Mouse (Mus musculus): ENCODE measurements at regions not wholly inside any gene's neighbourhood (a gene's known extent, or its start where the extent isn't known, plus 50 kb on each side); places are given as distances from the start of the nearest gene placed in this dataset.

DNA sequence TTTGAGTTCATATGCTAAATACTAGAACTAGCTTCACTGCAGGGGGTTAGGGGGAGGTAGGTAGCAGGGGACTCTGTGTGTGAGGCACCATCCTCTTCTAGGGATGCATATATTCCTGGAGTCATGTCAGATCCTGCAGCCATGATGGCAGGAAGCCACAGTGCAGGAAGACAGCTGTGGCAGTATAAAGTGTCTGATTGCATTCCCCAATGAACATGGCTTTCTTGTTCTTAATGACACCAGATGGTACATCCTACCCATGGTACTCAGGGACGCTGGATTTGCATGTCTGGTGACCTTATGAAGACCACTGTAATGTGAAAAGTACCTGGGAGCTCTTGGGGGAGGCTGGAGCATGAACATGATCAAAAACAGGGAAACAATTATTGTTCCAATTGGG is 1380.5 kb upstream of the Map3k7 start:
- Histone ChIP-seq H3K9ac (no peak overlapping the region), H3K4me3 (no peak overlapping the region), H3K9me3 (no peaks in the 10 kb centered on the region), H3K27me3 (no peaks in the 10 kb centered on the region), H3K36me3 (no peaks in the 10 kb centered on the region), H3K4me1 (replicated peaks) (no peaks in the 10 kb centered on the region), H3K27ac (replicated peaks) (no peak overlapping the region), H3K4me2 (no peak overlapping the region)
- 54% methylated on average over 1 of the region's 1 CpGs for WGBS
- ATAC-seq (ENCODE audit: low read depth) = peak; percentile 74

DNA sequence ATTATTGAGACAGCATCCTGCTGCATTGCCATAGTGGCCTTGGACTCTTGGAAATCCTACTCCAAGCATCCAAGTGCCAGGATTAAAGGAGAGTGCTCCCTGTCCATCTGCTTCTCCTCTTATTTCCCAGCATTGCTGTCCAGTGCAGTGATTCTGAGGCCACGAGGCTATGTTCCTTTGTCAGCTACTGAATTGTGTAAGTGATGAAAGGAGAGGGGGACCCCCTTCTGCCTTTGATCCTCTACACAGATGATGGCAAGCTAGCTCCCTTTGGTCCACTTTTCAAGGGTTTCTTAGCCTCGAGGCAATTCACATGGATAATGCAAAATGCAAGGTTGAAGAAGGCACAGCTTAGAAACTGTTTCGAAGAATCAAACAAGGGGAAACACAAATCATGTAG is 1355.0 kb upstream of the Map3k7 start:
- H3K27me3 ChIP-seq = no peaks in the 10 kb centered on the region
- no peak for ATAC-seq (ENCODE audit: low read depth)
- 21% methylated on average over 3 of the region's 3 CpGs for WGBS

DNA sequence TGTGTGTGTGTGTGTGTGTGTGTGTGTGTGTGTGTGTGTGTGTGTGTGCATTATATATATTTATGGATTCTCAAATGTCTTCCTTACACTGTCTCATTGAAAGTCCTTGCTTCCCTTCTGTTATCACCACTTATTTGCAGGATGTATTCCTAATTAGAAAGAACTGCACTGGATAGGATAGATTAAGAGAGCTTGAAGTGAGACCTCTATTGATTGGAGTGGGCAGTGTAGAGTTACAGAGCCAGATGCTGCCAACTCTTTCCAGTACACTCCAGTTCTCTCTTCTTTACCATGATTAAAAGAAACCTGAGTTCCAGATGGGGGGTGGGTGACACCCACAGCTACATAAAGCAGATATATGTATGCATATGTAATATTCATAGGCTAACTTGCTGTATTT is 1354.1 kb upstream of the Map3k7 start:
- no peaks in the 10 kb centered on the region for H3K4me1 ChIP-seq (replicated peaks)
- no peaks in the 10 kb centered on the region for H3K27me3 ChIP-seq
- H3K9ac ChIP-seq = no peak overlapping the region
- ATAC-seq (ENCODE audit: low read depth) = no peak
- H3K36me3 ChIP-seq = no peaks in the 10 kb centered on the region
- H3K4me3 ChIP-seq = no peak overlapping the region
- no peak overlapping the region for H3K4me2 ChIP-seq
- no peak overlapping the region for H3K27ac ChIP-seq (replicated peaks)
- H3K9me3 ChIP-seq = no peaks in the 10 kb centered on the region

More for the DNA sequence above, 1355.0 kb upstream of the Map3k7 start:
- Histone ChIP-seq H3K4me3 (no peak overlapping the region), H3K9ac (no peak overlapping the region), H3K4me1 (replicated peaks) (no peaks in the 10 kb centered on the region), H3K36me3 (no peaks in the 10 kb centered on the region), H3K4me2 (no peak overlapping the region), H3K9me3 (no peaks in the 10 kb centered on the region), H3K27ac (replicated peaks) (no peak overlapping the region)

DNA sequence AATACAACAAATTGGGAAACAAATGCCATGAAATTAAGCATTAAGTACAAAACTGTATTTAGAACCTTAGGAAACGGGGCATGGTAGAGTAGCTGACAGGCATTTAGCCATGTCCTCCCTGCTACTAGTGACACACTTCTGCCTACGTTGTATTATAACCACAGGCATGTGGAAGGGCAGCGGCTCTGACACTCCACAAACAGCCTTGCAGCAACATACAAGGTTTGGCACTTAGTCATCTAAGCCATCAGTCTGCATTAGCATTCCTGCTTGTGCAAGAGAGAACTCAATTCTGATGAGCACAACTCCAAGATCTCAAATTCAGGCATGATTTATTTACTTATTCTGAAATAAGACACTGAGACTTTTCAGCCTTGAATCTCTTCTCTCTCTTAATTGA is 1353.4 kb upstream of the Map3k7 start:
- H3K9me3 ChIP-seq = no peaks in the 10 kb centered on the region
- 86% methylated on average over 3 of the region's 3 CpGs for WGBS
- H3K4me2 ChIP-seq = no peak overlapping the region
- no peak overlapping the region for H3K27ac ChIP-seq (replicated peaks)
- H3K27me3 ChIP-seq = no peaks in the 10 kb centered on the region
- H3K4me1 ChIP-seq (replicated peaks) = no peaks in the 10 kb centered on the region
- no peaks in the 10 kb centered on the region for H3K36me3 ChIP-seq
- no peak overlapping the region for H3K4me3 ChIP-seq
- no peak for ATAC-seq (ENCODE audit: low read depth)
- no peak overlapping the region for H3K9ac ChIP-seq
